Mouse (Mus musculus): ENCODE measurements around the gene Sgsm1.

The Sgsm1 gene

GRCm38 (mm10) chr5:113290149-113290548, 20.4 kb downstream of the Sgsm1 start:
- in situ Hi-C loops (cut with MboI; ENCODE audit: low pct_unique_long_range_greater_than_20kb in 1 of 2, low sequenced_read_pairs in 2 of 2, unreplicated experiment in 1 of 2) = no loop called here

- in situ Hi-C loops (cut with MboI; ENCODE audit: low pct_unique_long_range_greater_than_20kb in 1 of 2, low sequenced_read_pairs in 2 of 2, unreplicated experiment in 1 of 2) = loop anchor here in 1 of 2 experiments (10.0 kb wide), 1 partner anchor 266 kb away; no protein-coding TSS in a partner anchor
Measured at GRCm38 (mm10) chr5:113288490-113288889, 22.1 kb downstream of the Sgsm1 start.

GRCm38 (mm10) chr5:113287762-113288161, 22.8 kb downstream of the Sgsm1 start:
- in situ Hi-C loops (cut with MboI; ENCODE audit: low pct_unique_long_range_greater_than_20kb in 1 of 2, low sequenced_read_pairs in 2 of 2, unreplicated experiment in 1 of 2) = loop anchor here in 1 of 2 experiments (10.0 kb wide), 1 partner anchor 267 kb away; no protein-coding TSS in a partner anchor

GRCm38 (mm10) chr5:113286591-113287520, 23.7 kb downstream of the Sgsm1 start:
- in situ Hi-C loops (cut with MboI; ENCODE audit: low pct_unique_long_range_greater_than_20kb in 1 of 2, low sequenced_read_pairs in 2 of 2, unreplicated experiment in 1 of 2) = loop anchor here in 1 of 2 experiments (10.0 kb wide), 1 partner anchor 268 kb away; no protein-coding TSS in a partner anchor

GRCm38 (mm10) chr5:113286048-113286447, 24.5 kb downstream of the Sgsm1 start:
- in situ Hi-C loops (cut with MboI; ENCODE audit: low pct_unique_long_range_greater_than_20kb in 1 of 2, low sequenced_read_pairs in 2 of 2, unreplicated experiment in 1 of 2) = loop anchor here in 1 of 2 experiments (10.0 kb wide), 1 partner anchor 269 kb away; no protein-coding TSS in a partner anchor

GRCm38 (mm10) chr5:113285541-113285940, 25.0 kb downstream of the Sgsm1 start:
- in situ Hi-C loops (cut with MboI; ENCODE audit: low pct_unique_long_range_greater_than_20kb in 1 of 2, low sequenced_read_pairs in 2 of 2, unreplicated experiment in 1 of 2) = loop anchor here in 1 of 2 experiments (10.0 kb wide), 1 partner anchor 269 kb away; no protein-coding TSS in a partner anchor

GRCm38 (mm10) chr5:113283726-113284125, 26.9 kb downstream of the Sgsm1 start:
- in situ Hi-C loops (cut with MboI; ENCODE audit: low pct_unique_long_range_greater_than_20kb in 1 of 2, low sequenced_read_pairs in 2 of 2, unreplicated experiment in 1 of 2) = loop anchor here in 1 of 2 experiments (10.0 kb wide), 1 partner anchor 271 kb away; no protein-coding TSS in a partner anchor

GRCm38 (mm10) chr5:113281557-113281956, 29.0 kb downstream of the Sgsm1 start:
- in situ Hi-C loops (cut with MboI; ENCODE audit: low pct_unique_long_range_greater_than_20kb in 1 of 2, low sequenced_read_pairs in 2 of 2, unreplicated experiment in 1 of 2) = loop anchor here in 1 of 2 experiments (10.0 kb wide), 1 partner anchor 273 kb away; no protein-coding TSS in a partner anchor

- in situ Hi-C loops (cut with MboI; ENCODE audit: low pct_unique_long_range_greater_than_20kb in 1 of 2, low sequenced_read_pairs in 2 of 2, unreplicated experiment in 1 of 2) = loop anchor here in 1 of 2 experiments (10.0 kb wide), 1 partner anchor 275 kb away; no protein-coding TSS in a partner anchor
Measured at GRCm38 (mm10) chr5:113280138-113280856, 30.3 kb downstream of the Sgsm1 start.

GRCm38 (mm10) chr5:113275839-113276238, 34.7 kb downstream of the Sgsm1 start:
- in situ Hi-C loops (cut with MboI; ENCODE audit: low pct_unique_long_range_greater_than_20kb in 1 of 2, low sequenced_read_pairs in 2 of 2, unreplicated experiment in 1 of 2) = no loop called here

- in situ Hi-C loops (cut with MboI; ENCODE audit: low pct_unique_long_range_greater_than_20kb in 1 of 2, low sequenced_read_pairs in 2 of 2, unreplicated experiment in 1 of 2) = no loop called here
Measured at GRCm38 (mm10) chr5:113271207-113271811, 39.3 kb downstream of the Sgsm1 start.

- in situ Hi-C loops (cut with MboI; ENCODE audit: low pct_unique_long_range_greater_than_20kb in 1 of 2, low sequenced_read_pairs in 2 of 2, unreplicated experiment in 1 of 2) = no loop called here
Measured at GRCm38 (mm10) chr5:113270043-113270442, 40.5 kb downstream of the Sgsm1 start.

- in situ Hi-C loops (cut with MboI; ENCODE audit: low pct_unique_long_range_greater_than_20kb in 1 of 2, low sequenced_read_pairs in 2 of 2, unreplicated experiment in 1 of 2) = no loop called here
Measured at GRCm38 (mm10) chr5:113268246-113268645, 42.3 kb downstream of the Sgsm1 start.

- in situ Hi-C loops (cut with MboI; ENCODE audit: low pct_unique_long_range_greater_than_20kb in 1 of 2, low sequenced_read_pairs in 2 of 2, unreplicated experiment in 1 of 2) = no loop called here
Measured at GRCm38 (mm10) chr5:113265637-113266036, 44.9 kb downstream of the Sgsm1 start.

- in situ Hi-C loops (cut with MboI; ENCODE audit: low pct_unique_long_range_greater_than_20kb in 1 of 2, low sequenced_read_pairs in 2 of 2, unreplicated experiment in 1 of 2) = no loop called here
Measured at GRCm38 (mm10) chr5:113250806-113251205, 59.8 kb downstream of the Sgsm1 start.

- in situ Hi-C loops (cut with MboI; ENCODE audit: low pct_unique_long_range_greater_than_20kb in 1 of 2, low sequenced_read_pairs in 2 of 2, unreplicated experiment in 1 of 2) = no loop called here
Measured at GRCm38 (mm10) chr5:113249263-113249930, 61.2 kb downstream of the Sgsm1 start.

GRCm38 (mm10) chr5:113230196-113230595, 80.4 kb downstream of the Sgsm1 start:
- in situ Hi-C loops (cut with MboI; ENCODE audit: low pct_unique_long_range_greater_than_20kb in 1 of 2, low sequenced_read_pairs in 2 of 2, unreplicated experiment in 1 of 2) = no loop called here

GRCm38 (mm10) chr5:113226632-113227102, 83.9 kb downstream of the Sgsm1 start, which contains the start of gene Tmem211:
Gene Tmem211, plus strand, starts transcription at chr5:113226909.
- in situ Hi-C loops (cut with MboI; ENCODE audit: low pct_unique_long_range_greater_than_20kb in 1 of 2, low sequenced_read_pairs in 2 of 2, unreplicated experiment in 1 of 2) = no loop called here

All from mouse embryonic stem cell (cell line).